Mouse (Mus musculus) skeletal muscle tissue, adult 2 months (tissue): ENCODE results near the gene Tpp1.
A peak's percentile ranks its signal among the peaks of the same experiment; 100 is the strongest.

Experiments used
- DNase-seq: peaks from one replicate; pipeline ENCODE4 v3.0.0-alpha.2; 2012; ENCODE audit warnings: low read depth, low spot score

The Tpp1 gene

GRCm38 (mm10) chr7:105751491-105752433, at the start of gene Tpp1:
TSS of gene Tpp1 (minus strand) at chr7:105752235.
- DNase-seq = peak; percentile 96

GRCm38 (mm10) chr7:105796972-105797371, 44.9 kb upstream of the Tpp1 start:
- no peak for DNase-seq

- DNase-seq = no peak
These were observed 43.8 kb upstream of the Tpp1 start for GRCm38 (mm10) chr7:105795759-105796366.

- DNase-seq = peak; percentile 52
These were observed 41.7 kb upstream of the Tpp1 start for GRCm38 (mm10) chr7:105793701-105794100.

- DNase-seq = no peak
These were observed 39.1 kb upstream of the Tpp1 start for GRCm38 (mm10) chr7:105791147-105791546.

GRCm38 (mm10) chr7:105787285-105788140, 35.5 kb upstream of the Tpp1 start, which contains the start of gene Dchs1:
TSS of gene Dchs1 (minus strand) at chr7:105787654.
- no peak for DNase-seq

- no peak for DNase-seq
These were observed 34.7 kb upstream of the Tpp1 start for GRCm38 (mm10) chr7:105786506-105787284.

GRCm38 (mm10) chr7:105784556-105784955, 32.5 kb upstream of the Tpp1 start:
- no peak for DNase-seq

GRCm38 (mm10) chr7:105783861-105784260, 31.8 kb upstream of the Tpp1 start:
- DNase-seq = no peak

- DNase-seq = no peak
These were observed 26.7 kb upstream of the Tpp1 start for GRCm38 (mm10) chr7:105778553-105779265.

GRCm38 (mm10) chr7:105777797-105778552, 25.9 kb upstream of the Tpp1 start:
- peak; percentile 84 for DNase-seq

- no peak for DNase-seq
These were observed 25.3 kb upstream of the Tpp1 start for GRCm38 (mm10) chr7:105777316-105777715.

GRCm38 (mm10) chr7:105776026-105776425, 24.0 kb upstream of the Tpp1 start:
- no peak for DNase-seq

- no peak for DNase-seq
These were observed 22.6 kb upstream of the Tpp1 start for GRCm38 (mm10) chr7:105774661-105775060.

GRCm38 (mm10) chr7:105773041-105773440, 21.0 kb upstream of the Tpp1 start:
- no peak for DNase-seq

GRCm38 (mm10) chr7:105772331-105772730, 20.3 kb upstream of the Tpp1 start:
- DNase-seq = no peak

GRCm38 (mm10) chr7:105769959-105770358, 17.9 kb upstream of the Tpp1 start:
- DNase-seq = peak; percentile 68

- DNase-seq = no peak
These were observed 15.7 kb upstream of the Tpp1 start for GRCm38 (mm10) chr7:105767729-105768165.

- DNase-seq = no peak
These were observed 12.3 kb upstream of the Tpp1 start for GRCm38 (mm10) chr7:105764331-105764730.
